Mouse (Mus musculus): ENCODE measurements around the gene Cyp3a11. TPM values are rescaled to one million over a fixed set of nuclear protein-coding genes. Genes with fewer than 3 reads are reported as not detected.

Cyp3a11 gene
- polyA plus RNA-seq (2014; fragmentation: Illumina TruSeq; extraction: RNeasy Lipid Tissue Mini Kit (QIAGEN cat#74804); ENCODE audit: low read depth, low replicate concordance), result 3.7 TPM

GRCm38 (mm10) chr5:145879688-145880087 is at the start of gene Cyp3a11:
Gene Cyp3a11 (minus strand): TSS chr5:145879964.

GRCm38 (mm10) chr5:145805796-145806195 is 74.0 kb downstream of the Cyp3a11 start, which contains the start of gene Cyp3a44:
Gene Cyp3a44 (minus strand): TSS chr5:145805874.

Other genes starting within 250 kb of the Cyp3a11 start
- 0.63 TPM for gene Cyp3a41a, start 159.8 kb downstream of the Cyp3a11 start, polyA plus RNA-seq (2014; fragmentation: Illumina TruSeq; extraction: RNeasy Lipid Tissue Mini Kit (QIAGEN cat#74804); ENCODE audit: low read depth, low replicate concordance)
- gene Cyp3a44, start 74.1 kb downstream of the Cyp3a11 start, polyA plus RNA-seq (2014; fragmentation: Illumina TruSeq; extraction: RNeasy Lipid Tissue Mini Kit (QIAGEN cat#74804); ENCODE audit: low read depth, low replicate concordance), result not detected
- 0.71 TPM for gene Cyp3a25, start 129.7 kb upstream of the Cyp3a11 start, polyA plus RNA-seq (2014; fragmentation: Illumina TruSeq; extraction: RNeasy Lipid Tissue Mini Kit (QIAGEN cat#74804); ENCODE audit: low read depth, low replicate concordance)
- 0.24 TPM for gene Cyp3a59, start 199.3 kb upstream of the Cyp3a11 start, polyA plus RNA-seq (2014; fragmentation: Illumina TruSeq; extraction: RNeasy Lipid Tissue Mini Kit (QIAGEN cat#74804); ENCODE audit: low read depth, low replicate concordance)

Data from heart, adult 10 weeks (tissue).